In the genomic region with DNA sequence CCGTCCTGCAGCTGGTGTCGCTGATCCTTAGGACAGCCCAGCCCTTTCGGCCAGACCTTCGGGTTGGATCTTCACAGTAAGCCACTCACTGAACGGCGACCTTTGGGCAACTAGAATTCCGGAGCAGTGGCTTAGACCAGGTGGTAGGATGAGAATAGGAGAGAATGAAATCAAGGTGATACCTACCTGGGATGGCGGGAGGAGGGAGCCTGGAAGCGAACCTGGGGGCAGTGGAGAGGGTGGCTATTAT, we compare ENCODE assay signal across 7 mouse cellular contexts. TPM values are rescaled to one million over a fixed set of nuclear protein-coding genes. Genes with fewer than 3 reads are reported as not detected.
DNase-seq lines count a peak whose midpoint lies in the region; ATAC-seq and TF ChIP-seq lines count a peak whose summit lies in the region.

No protein-coding gene starts in this region.

- peak overlapping the region; percentile 85 for H3K4me3 ChIP-seq in testis, adult 2 months (ENCODE audit: control insufficient read depth, low read depth, low read length)
- H3K4me3 ChIP-seq in forebrain, postnatal 0 days (ENCODE audit: low read depth, low read length): peak overlapping the region; percentile 68
- peak overlapping the region; percentile 75 for H3K4me3 ChIP-seq in limb, embryonic 15.5 days
- H3K4me3 ChIP-seq in stomach, postnatal 0 days (ENCODE audit: low read depth, low read length): peak overlapping the region; percentile 73

- no peak for TF ChIP-seq CTCF in testis, adult 2 months (IDR thresholded peaks at IDR 0.05; ENCODE audit: control insufficient read depth, insufficient read depth, insufficient replicate concordance, low read depth, low read length)
- no peak for TF ChIP-seq CTCF in forebrain, postnatal 0 days (IDR thresholded peaks at IDR 0.05; ENCODE audit: low read depth)
- TF ChIP-seq CTCF in stomach, postnatal 0 days (IDR thresholded peaks at IDR 0.05; ENCODE audit: low read depth): no peak

- no peaks in the 10 kb centered on the region for H3K36me3 ChIP-seq in testis, adult 2 months (ENCODE audit: control insufficient read depth, insufficient read depth, low read length)
- H3K36me3 ChIP-seq in forebrain, postnatal 0 days (ENCODE audit: insufficient read depth): no peaks in the 10 kb centered on the region
- H3K36me3 ChIP-seq in limb, embryonic 15.5 days: no peaks in the 10 kb centered on the region
- no peaks in the 10 kb centered on the region for H3K36me3 ChIP-seq in stomach, postnatal 0 days (ENCODE audit: control insufficient read depth, insufficient read depth, low read length)

- peaks cover 2% of the 10 kb centered on the region; the same call in 1 of the 2 replicates for H3K27me3 ChIP-seq in testis, adult 2 months (ENCODE audit: control insufficient read depth, insufficient read depth, low read length)
- H3K27me3 ChIP-seq in forebrain, postnatal 0 days (ENCODE audit: insufficient read depth, low read length): peaks cover 23% of the 10 kb centered on the region
- peaks cover 20% of the 10 kb centered on the region for H3K27me3 ChIP-seq in limb, embryonic 15.5 days
- H3K27me3 ChIP-seq in stomach, postnatal 0 days (ENCODE audit: control insufficient read depth, insufficient read depth, low read length): no peaks in the 10 kb centered on the region

- no peak for DNase-seq in testis, postnatal 14 days (ENCODE audit: low spot score)
- DNase-seq in forebrain, postnatal 0 days: no peak
- DNase-seq in stomach, postnatal 0 days (ENCODE audit: low spot score): no peak
- DNase-seq in spleen, adult 12 weeks (ENCODE audit: low spot score): no peak
- no peak for DNase-seq in cerebellum, postnatal 14 days

- no peak overlapping the region for H3K27ac ChIP-seq in testis, adult 2 months (ENCODE audit: control insufficient read depth, insufficient read depth, low read depth, low read length)
- no peak overlapping the region for H3K27ac ChIP-seq in forebrain, postnatal 0 days (ENCODE audit: low read depth, low read length)
- H3K27ac ChIP-seq in limb, embryonic 15.5 days: no peak overlapping the region
- H3K27ac ChIP-seq in stomach, postnatal 0 days (replicated peaks): no peak overlapping the region

- no peaks in the 10 kb centered on the region for H3K9me3 ChIP-seq in forebrain, postnatal 0 days (ENCODE audit: low read length)
- no peaks in the 10 kb centered on the region for H3K9me3 ChIP-seq in limb, embryonic 15.5 days
- H3K9me3 ChIP-seq in stomach, postnatal 0 days (ENCODE audit: control insufficient read depth, low read length): no peaks in the 10 kb centered on the region

- H3K9ac ChIP-seq in forebrain, postnatal 0 days: peak overlapping the region; percentile 69
- H3K9ac ChIP-seq in limb, embryonic 15.5 days: no peak overlapping the region
- H3K9ac ChIP-seq in stomach, postnatal 0 days (ENCODE audit: low read length): peak overlapping the region; percentile 67

- peaks cover 15% of the 10 kb centered on the region for H3K4me1 ChIP-seq in testis, adult 2 months (ENCODE audit: control insufficient read depth, insufficient read depth, low read length)
- H3K4me1 ChIP-seq in forebrain, postnatal 0 days (ENCODE audit: insufficient read depth): no peaks in the 10 kb centered on the region
- H3K4me1 ChIP-seq in limb, embryonic 15.5 days: peaks cover 16% of the 10 kb centered on the region
- 0 out of 2 replicates have a peak, but pooled peaks cover 2% of the 10 kb centered on the region for H3K4me1 ChIP-seq in stomach, postnatal 0 days (replicated peaks; ENCODE audit: control insufficient read depth, insufficient read depth)

- 1% methylated on average over 9 of the region's 9 CpGs for WGBS in forebrain, postnatal 0 days
- 2% methylated on average over 9 of the region's 9 CpGs for WGBS in limb, embryonic 15.5 days
- WGBS in stomach, postnatal 0 days: 4% methylated on average over 9 of the region's 9 CpGs

- TF ChIP-seq EP300 in stomach, postnatal 0 days (optimal IDR thresholded peaks at IDR 0.05): no peak

- H3K4me2 ChIP-seq in forebrain, postnatal 0 days (ENCODE audit: low read depth): peak overlapping the region; percentile 94
- H3K4me2 ChIP-seq in limb, embryonic 15.5 days: peak overlapping the region; percentile 98
- H3K4me2 ChIP-seq in stomach, postnatal 0 days (replicated peaks; ENCODE audit: low read depth): peak overlapping the region; percentile 98

- no peak for ATAC-seq in forebrain, postnatal 0 days
- ATAC-seq in limb, embryonic 15.5 days (ENCODE audit: insufficient number of reproducible peaks, low FRiP score, low TSS enrichment, low read depth): no peak
- no peak for ATAC-seq in stomach, postnatal 0 days (ENCODE audit: low FRiP score, low TSS enrichment)

- no peak for TF ChIP-seq POLR2A in testis, adult 2 months (IDR thresholded peaks at IDR 0.05; ENCODE audit: control insufficient read depth, low read depth, low read length)

RNA-seq across cellular contexts. Expression of a gene that starts 0.9 kb away (rescaled TPM):
- polyA plus RNA-seq in testis, adult 2 months (2012; rRNA removed): 0.19 and 0.23 TPM in 2 replicates
- total RNA-seq in forebrain, postnatal 0 days (2014; rRNA removed): 0.69 and 1.1 TPM in 2 replicates
- 0.88 and 1.8 TPM in 2 replicates for polyA plus RNA-seq in forebrain, postnatal 0 days (2015; fragmentation: Nextera tagmentation; extraction: Ambion mirVana)
- polyA plus RNA-seq in limb, embryonic 15.5 days (2015; fragmentation: Nextera tagmentation; extraction: Ambion mirVana): 1.3 and 1.7 TPM in 2 replicates
- polyA plus RNA-seq in stomach, postnatal 0 days (2015; fragmentation: Nextera tagmentation; extraction: Ambion mirVana): 0.28 and 0.34 TPM in 2 replicates

RNA-seq across cellular contexts. Expression of a gene that starts 34.1 kb away (rescaled TPM):
- 47.8 and 50.4 TPM in 2 replicates for polyA plus RNA-seq in testis, adult 2 months (2012; rRNA removed)
- 137 and 184 TPM in 2 replicates for total RNA-seq in forebrain, postnatal 0 days (2014; rRNA removed)
- polyA plus RNA-seq in forebrain, postnatal 0 days (2015; fragmentation: Nextera tagmentation; extraction: Ambion mirVana): 171 and 187 TPM in 2 replicates
- 205 and 215 TPM in 2 replicates for polyA plus RNA-seq in limb, embryonic 15.5 days (2015; fragmentation: Nextera tagmentation; extraction: Ambion mirVana)
- 94.9 and 96.1 TPM in 2 replicates for polyA plus RNA-seq in stomach, postnatal 0 days (2015; fragmentation: Nextera tagmentation; extraction: Ambion mirVana)

RNA-seq across cellular contexts. Expression of a gene that starts 34.3 kb away (rescaled TPM):
- 19.8 and 22.1 TPM in 2 replicates for polyA plus RNA-seq in testis, adult 2 months (2012; rRNA removed)
- 77.6 and 79.4 TPM in 2 replicates for total RNA-seq in forebrain, postnatal 0 days (2014; rRNA removed)
- 54.6 and 57.7 TPM in 2 replicates for polyA plus RNA-seq in forebrain, postnatal 0 days (2015; fragmentation: Nextera tagmentation; extraction: Ambion mirVana)
- polyA plus RNA-seq in limb, embryonic 15.5 days (2015; fragmentation: Nextera tagmentation; extraction: Ambion mirVana): 42.2 and 42.5 TPM in 2 replicates
- 20.7 and 22.3 TPM in 2 replicates for polyA plus RNA-seq in stomach, postnatal 0 days (2015; fragmentation: Nextera tagmentation; extraction: Ambion mirVana)
